Mouse (Mus musculus): ENCODE measurements around the gene Bid. TPM values are rescaled to one million over a fixed set of nuclear protein-coding genes. Genes with fewer than 3 reads are reported as not detected.
A peak's percentile ranks its signal among the peaks of the same experiment; 100 is the strongest.
"Not testable (repeated sequence)": the region's sequence is repeated elsewhere in the genome, so short reads cannot be mapped to it uniquely, and the experiment has no call there.

Gene Bid
- total RNA-seq, 4 experiments from 2014 or later: 3.9 to 9.2 (median 4.7) TPM

DNA sequence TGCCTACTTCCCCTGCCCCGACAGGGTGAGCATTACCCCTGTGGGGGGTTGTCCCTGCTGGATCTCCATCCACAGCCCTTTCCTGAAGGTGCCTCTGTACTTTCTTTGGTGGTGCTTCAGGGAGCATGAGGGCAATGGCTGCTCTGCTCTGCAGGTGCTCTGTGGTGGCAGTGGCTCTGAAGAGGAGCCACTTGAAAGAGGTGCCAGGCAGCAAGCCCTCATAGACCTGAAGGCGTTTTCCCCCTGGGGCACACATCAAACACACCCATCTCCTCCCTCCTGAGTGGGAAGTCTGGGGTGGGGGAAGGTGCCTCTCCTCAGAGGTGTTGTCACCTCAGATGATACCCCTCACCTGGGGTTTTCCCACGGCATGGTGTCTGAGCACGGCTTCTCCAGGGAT, 17.5 kb upstream of the Bid start:
- no peak for DNase-seq

DNA sequence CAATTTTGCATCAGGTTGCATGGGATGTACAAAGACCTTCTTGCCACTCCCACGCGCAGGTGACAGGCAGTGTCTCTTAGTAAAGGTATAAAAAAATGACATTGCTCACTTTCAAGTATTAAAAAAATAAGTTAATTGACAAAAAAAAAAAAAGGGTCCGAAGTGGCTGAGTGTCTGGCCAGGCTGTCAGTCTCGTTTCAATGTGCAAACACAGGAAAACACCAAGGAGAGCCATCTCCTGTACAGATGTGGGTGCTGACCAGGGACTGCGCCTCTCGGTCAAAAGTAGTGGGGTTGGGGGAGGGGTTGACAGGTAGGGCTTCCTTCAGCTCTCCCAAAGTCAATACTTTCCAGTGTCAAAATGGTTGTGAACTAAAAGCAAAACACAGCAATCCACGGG, 17.0 kb upstream of the Bid start:
- DNase-seq: no peak

DNA sequence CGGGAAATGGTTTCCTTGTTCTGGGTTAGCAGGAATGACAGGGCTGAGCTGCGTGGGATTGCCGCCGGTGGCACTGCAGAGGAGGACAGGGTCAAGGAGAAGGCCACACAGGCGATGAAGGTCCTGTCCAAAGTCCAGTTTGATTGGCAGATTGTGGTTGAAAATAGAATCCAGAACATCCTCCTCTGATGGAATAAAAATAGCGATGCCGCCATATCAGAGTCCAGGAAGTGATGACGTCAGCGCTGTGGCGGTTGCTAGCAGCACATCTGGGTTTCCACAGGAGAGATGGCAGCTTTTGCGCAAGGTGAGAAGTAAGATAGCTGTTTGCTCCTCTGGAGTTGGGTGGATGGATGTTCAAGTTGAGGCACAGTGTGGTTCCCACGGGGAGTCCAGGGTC, 15.9 kb upstream of the Bid start:
- no peak for DNase-seq

DNA sequence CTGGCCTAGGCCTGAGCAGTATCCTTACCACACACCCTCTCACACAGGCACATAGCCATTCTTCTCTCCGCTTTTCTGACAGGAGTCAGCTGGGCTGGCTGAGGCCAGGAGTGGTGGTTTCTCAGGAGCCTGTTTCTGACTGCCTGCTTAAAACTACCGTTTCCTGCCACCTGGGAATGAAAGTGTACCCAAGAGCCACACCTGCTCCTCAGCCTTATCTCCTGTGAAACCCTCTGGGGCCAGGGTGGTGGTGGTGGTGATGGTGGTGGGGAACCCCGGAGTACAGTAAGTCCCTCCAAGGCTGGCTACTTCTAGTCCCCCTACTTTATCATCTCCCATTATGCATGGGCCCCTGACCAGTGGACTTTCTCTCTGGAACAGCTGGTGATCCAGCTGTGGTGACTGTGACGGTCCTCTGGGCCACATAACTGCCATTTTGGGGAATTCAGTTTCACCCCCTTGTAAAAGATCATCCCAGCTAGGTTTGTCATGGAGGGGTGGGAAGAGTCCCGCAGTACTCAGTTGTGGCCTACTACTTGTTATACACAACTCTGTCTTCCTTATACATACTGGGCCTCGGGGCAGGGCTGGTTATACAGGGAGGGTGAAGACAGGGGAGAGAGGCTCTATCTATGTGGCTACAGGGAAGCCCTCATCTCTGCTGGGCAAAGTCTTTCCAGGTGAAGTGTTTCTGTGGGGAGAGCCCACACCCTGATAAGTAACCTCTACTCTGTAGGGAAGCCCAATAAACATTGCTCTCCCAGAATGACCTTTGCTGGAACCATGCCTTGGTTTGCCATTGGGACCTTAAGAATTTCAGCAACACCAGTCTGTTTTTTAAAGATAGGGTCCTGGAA, 14.0 kb upstream of the Bid start:
- no peak for DNase-seq

DNA sequence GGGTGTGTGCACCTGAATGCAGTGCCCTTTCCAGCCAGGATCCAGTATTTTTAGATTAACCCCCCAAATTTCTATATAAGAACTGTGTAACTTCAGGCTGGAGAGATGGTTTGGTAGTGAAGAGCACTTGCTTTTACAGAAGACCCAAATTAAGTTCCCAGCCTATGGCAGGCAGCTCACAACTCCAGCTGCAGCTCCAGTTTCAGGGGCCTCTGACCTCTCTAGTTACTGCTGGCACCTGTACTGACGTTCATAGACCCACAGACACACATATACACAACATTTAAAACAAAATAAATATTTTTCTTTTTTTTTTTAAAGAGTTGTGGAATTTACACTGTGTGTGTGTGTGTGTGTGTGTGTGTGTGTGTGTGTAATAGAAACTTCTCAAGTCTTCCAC, 12.8 kb upstream of the Bid start:
- no peak for DNase-seq

DNA sequence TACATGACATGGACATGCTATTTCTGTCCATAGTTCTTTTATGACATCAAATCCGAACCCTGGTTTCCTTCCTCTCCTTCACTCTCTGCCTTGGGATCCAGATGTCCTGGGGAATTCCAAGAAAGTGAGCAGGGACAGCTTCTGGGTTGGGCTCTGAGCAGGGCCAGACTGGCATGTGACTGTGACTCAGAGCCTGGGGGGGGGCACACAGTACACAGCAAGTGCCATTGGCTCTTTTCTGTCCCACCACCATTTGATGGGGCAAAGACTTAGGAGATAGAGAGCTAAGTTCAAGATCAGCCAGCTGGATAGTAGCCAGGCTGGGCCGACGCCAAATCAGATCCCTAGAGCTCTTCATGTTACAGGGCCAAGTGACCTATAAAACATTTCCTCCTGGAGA, 11.1 kb upstream of the Bid start:
- DNase-seq: peak; percentile 80

DNA sequence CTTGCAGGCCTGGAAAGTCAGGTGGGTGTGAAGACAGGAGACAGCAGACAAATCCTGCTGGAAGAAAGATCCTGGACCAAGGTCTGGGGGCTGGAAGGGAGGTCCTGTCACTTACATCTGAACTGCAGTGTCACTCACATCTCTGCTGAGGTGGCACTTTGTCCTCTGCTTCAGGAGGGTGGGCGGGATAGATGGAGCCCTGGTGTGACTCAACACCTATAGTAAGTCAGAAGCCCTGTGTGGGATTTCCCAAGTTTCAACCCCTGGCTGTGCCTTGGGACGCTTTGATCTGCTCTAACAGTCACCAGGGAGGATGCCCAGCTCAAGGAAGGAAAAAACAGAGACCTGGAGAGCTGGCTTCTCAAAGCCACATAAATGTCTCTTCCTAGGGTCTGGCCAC, 10.2 kb upstream of the Bid start:
- DNase-seq: no peak

DNA sequence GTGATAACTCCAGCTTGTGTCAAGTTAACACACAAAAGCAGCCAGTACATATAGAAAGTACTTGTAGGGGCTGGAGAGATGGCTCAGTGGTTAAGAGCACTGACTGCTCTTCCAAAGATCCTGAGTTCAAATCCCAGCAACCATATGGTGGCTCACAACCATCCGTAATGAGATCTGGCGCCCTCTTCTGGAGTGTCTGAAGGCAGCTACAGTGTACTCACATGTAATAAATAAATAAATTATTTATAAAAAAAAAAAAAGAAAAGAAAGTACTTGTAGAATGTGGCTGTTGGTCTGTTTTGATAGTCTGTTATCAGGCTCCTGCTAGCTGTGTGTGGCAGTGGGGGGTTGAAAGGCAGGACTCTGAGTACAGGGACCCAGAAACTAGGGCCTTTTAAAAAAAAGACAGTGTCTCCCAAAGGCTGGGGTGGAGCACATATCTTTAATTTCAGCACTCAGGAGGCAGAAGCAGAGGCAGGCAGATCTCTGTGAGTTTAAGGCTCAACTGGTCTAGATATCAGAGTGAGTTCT, 8.2 kb upstream of the Bid start:
- DNase-seq: not testable (repeated sequence)

DNA sequence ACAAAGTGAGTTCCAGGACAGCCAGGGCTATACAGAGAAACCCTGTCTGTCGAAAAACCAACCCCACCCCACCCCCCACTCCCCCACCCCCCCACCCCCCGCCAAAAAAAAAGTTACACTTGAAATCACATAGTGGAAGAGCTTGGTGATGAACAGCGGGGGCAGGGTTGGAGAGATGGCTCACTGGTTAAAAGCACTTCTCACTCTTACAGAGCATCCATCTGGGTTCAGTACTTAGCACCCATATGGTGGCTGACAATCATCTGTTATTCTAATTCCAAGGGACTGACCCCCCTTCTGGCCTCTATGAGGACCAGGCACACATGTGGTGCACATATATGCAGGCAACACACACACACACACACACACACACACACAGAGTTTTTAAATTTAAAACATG, 1.3 kb upstream of the Bid start:
- no peak for DNase-seq

DNA sequence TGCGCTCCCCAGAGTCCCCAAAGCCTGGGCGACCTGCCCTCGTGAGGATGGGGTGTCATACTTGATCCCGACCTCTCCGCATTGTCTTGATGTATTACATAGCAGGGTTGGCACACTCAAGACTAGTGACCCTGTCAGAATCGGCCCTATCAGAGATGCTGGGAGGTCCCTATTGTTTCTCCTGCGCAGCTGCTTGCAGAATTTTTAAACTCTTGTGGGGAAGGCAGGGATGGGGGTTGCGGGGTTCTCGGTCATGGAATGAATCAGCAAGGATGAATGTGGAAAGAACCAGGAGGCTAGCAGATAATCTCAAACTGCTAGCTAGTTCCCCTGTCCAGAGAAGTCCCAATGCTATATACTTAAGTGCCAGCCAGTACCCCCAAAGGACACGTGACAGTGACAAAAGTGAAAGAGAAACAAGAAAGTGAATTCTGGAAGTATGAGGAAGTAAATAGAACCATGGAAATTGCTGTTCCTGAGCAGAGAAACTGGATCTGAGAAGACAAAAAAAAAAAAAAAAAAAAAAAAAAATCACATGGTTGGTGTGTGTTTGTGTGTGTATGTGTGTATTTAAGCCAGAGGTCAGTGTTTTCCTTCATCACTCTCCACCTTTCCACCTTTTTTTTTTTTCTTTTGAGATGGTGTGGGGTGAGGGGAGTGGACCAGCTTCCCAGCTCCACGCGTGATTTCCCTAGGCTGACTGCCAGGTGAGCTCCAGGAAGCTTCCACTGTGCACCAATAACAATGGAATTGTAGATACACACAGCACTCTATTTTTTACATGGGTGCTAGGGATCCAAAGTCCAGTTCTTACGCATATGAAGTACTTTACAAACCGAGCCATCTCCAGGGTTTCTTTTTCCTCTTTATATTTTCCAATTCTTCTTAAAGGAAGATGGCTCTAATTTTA, 574 bp upstream of the Bid start:
- DNase-seq: not testable (repeated sequence)

DNA sequence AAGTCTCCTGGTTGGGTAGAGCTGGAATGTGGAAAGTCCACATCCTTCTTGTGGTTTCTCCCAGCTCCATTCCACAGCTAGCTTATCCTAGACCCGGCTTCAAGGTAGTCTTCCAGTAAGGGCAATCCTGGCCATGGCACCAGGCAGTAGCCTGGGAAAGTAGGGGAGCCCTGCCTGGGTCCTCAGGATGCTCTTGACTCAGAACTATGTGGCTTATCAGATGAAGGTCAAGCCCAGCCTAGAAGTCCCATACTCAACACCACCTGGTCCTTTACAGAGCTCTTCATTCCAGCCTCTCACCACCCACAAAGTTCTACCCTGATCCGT, 1.0 kb downstream of the Bid start:
- DNase-seq: no peak

DNA sequence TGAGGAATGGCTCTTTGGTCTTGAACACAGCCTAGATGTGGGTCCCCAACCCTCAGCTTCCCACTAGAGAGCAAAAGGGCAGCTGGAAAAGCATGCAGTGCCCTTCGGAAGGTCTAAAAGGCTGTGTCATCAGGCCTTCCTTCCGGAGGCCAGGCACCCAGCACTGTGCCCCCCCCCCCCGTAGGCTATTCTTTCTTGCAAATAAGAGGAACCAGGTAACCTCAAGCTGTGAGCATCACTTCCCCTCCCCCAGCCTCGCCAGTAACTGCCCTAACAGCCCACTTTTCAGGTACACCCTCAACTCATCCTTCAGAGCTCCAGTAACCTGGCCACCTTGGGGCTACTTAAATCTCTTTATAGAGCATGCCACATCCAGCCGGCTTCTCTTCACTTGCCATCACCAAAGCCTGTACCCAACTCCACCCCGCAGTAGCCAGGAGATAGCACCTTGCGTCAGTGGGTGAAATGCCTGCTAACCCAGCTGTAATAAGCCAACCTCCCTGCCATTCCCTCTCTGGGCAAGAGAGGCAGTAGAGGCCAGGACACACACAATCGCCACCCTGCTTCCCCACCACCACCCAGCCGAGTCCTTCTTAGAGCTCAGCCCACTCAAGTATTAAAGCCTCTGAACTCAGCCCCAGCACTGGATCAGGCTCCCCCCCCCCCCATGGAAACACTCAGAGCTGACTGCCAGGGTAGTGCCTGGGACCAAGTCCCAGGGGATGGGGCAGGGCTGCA, 1.6 kb downstream of the Bid start:
- DNase-seq: no peak

DNA sequence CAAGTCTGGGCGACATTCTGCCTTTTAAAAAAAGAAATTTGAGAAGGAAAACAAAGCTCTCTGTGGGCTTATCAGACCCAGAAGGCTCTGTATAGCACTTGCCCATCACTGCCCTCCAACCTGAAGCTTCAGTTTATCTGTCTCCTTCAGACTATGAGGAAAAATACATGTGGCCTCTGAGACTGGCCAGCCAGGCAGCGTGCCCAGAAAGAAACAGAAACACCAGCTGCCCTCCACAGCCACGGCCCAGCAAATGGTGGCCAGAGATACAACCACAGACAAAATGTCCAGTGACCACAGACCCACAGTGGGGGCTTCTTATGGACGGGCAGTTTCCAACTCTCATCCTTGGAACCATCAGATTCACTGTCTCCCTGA, 2.1 kb downstream of the Bid start:
- DNase-seq: no peak

DNA sequence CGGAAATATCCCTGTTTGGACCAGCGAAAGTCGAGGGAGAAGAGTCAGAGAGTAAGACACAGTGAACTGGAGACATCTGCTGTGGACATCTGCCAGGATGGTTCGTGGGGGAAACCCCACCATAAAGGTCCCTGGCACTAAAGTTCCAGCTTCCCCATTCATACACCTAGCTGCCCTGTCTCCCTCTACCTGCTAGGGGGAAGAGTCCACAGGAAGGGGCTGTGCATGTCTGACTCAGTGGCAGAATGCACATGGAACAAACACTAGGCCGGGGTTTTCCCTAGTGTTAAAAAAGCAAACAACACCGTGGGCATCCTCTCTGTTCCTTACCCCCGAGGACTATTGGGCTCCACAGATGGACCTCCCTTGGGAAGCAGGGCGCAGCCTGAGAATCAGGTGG, 2.9 kb downstream of the Bid start:
- DNase-seq: no peak

DNA sequence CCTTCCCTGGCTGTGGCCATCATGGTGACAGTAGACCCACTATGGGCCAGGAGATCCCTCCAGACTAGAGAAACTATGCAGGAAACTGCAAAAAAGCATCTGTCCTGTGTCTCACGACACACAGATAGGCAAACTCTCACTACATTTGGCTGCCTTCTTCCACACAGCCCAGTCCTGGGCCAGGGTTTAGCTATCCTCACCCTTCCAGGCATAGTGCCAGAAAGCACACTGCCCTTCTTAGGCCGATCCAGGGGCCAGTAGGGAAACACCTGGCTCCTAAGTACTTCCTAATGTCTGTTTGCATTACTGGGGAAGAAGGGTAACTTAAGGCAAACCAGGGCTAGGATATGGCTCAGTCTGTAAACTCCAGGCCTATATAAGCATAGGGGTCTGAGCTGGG, 3.7 kb downstream of the Bid start:
- DNase-seq: no peak

DNA sequence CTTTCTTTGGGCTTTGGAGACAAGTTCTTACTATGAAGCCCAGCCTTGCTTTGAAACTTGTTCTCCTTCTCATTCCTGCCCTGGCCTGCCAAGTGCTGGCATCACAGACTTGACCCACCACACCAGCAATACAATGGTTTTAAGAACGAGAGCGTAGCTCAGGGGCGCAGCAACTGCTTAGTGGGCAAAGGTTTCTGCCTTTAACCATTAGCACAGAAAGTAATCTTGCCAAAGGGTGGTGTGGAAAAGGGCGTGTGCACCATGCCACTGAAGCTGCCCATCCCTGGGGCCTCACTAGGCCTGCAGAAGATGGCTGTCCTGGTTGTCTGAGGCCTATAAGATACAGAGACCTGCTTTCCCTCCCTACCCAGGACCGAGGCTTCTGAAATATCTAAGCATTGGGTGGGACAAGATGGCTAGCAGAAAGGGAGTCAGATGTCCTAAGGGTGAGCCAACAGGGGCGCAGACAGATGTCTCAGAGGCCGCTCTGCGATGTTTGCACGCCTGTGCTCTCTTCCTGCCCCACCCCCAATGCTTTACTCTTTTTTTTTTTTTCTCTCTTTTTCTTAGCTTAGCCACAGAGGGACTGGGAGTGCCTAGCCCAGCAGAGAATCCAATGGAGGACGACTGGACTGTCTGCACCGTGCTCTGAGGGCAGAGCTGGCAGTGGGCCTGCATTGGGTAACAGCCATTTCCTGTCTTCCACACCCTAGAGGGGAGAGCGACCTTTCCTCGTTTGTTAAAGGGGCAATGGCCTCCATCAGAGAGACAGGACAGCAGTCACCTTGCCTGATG, 5.2 kb downstream of the Bid start:
- no peak for DNase-seq

DNA sequence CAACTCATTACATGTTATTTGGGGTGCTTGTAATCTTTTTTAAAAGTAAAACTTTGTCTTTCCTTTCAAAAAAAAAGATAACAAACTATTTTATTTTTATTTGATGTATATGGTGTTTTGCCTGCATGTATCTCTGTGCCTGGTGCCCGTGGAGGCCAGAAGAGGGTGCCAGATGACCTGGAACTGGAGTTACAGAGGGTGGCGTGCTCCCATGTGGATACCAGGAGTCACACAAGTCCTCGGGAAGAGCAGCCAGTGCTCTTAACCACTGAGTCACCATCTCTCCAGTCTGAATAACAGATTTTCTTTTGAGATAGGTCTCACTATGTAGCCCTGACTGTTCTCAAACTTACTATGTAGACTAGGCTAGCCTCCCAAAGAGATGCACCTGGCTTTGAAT, 7.2 kb downstream of the Bid start:
- no peak for DNase-seq

DNA sequence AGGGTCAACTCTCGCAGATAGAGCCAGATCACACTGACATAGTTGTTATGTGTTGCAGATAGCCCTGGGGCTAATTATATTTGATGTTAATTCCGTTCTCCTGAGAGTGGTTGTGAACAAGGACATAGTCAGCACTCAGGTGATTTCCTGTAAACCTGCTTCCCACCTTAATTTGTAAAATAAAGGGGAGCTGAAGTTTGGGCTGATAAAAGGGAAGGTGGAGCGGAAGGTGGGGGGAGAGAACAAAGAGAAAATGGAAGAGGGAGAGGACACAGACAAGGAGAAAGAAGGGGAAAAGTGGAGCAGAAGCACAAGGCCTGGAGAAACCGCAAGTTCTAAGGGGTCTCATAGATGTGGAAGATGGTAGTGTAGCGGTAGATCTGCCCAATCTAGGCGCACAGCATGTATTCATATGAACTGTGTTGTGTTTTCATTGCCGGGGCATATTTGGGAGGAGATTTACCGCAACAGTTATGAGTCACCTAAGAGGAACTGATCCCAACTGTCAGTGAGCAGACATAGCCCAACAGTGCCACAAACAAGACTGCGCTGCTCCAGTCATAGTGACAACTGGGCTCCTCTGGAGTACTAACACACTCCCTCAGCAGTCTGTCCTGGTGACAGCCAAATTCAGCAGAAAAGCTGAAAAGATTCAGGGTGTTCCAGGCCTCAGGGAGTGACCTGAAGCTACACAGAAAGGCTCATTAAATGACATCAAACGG, 8.6 kb downstream of the Bid start:
- DNase-seq: not testable (repeated sequence)

DNA sequence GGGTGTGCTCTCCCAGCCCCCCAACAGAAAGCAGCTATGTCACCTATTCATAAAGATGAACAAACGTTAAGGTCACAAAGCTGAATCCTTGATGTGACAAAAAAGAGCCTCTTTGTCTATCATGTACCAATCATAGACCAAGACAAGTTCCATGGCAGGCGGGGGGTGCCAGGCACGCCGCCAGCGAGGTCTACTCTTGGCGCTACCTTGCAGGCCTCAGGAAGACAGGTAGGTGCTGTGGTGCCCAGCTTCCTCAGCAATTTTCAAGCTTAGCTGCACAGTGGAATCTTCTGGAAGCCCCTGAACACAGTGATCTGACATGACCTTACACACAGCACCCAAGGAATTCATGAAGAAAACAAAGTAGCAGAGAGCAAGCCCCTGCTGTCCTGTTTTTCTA, 10.1 kb downstream of the Bid start:
- no peak for DNase-seq

DNA sequence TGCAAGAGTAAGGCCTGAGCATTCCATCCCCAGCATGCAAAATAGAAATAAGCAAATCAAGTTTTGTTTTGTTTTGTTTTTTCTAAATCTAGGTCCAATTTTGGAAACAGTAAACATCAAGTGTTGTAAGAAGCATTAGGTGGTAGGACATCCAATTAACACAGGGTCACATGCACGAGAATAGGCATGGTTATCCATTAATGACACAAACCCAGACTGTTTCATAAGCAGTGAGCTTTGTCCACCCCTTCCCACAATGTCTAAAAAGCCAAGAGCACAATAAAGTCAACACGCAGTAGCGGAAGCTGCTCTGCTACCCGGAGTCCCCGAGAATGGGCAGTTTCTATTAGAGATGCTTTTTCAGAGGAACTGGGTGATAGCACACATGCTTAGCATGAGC, 11.5 kb downstream of the Bid start:
- no peak for DNase-seq

DNA sequence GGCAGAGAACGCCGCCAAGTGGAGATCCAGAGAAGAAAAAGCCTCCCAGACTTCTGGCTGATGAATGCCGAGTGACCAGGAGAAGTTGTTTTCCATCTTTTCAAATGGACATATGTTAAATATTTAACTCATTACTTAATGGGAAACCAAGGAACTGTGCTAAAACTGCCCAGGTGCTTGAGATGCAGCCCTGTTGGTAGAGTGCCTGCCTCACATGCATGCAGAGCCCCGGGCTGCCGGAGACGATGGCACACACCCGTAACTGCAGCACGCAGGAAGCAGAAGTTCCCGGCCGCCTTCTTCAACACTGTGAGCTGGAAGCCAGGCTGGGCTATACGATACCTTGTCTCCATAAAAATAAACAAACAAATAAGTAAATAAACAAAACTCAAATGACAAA, 12.7 kb downstream of the Bid start:
- no peak for DNase-seq
